Mouse (Mus musculus) adrenal gland, adult (tissue): Measurements from ENCODE around the gene 1810010H24Rik.
"Not testable (repeated sequence)": the region's sequence is repeated elsewhere in the genome, so short reads cannot be mapped to it uniquely, and the experiment has no call there.

Experiments used
- DNase-seq, 2 experiments: peaks; one replicate each; pipeline ENCODE4 v3.0.0; 2022 to 2023; ENCODE audit warnings: low spot score in 1 of 2; ENCODE audit not compliant: inconsistent age in 2 of 2

Gene 1810010H24Rik

GRCm38 (mm10) chr11:107012324-107013017 is 13.0 kb upstream of the 1810010H24Rik start:
- DNase-seq, result peak; percentile 99 to 100

GRCm38 (mm10) chr11:107014020-107014585 is 11.4 kb upstream of the 1810010H24Rik start:
- peak in 1 of 2 experiments; percentile 41 for DNase-seq

GRCm38 (mm10) chr11:107014597-107015309 is 10.7 kb upstream of the 1810010H24Rik start:
- peak; percentile 25 to 62 for DNase-seq

- not testable (repeated sequence) for DNase-seq
These were observed 9.8 kb upstream of the 1810010H24Rik start for GRCm38 (mm10) chr11:107015535-107016187.

- DNase-seq, result no peak
These were observed 8.6 kb upstream of the 1810010H24Rik start for GRCm38 (mm10) chr11:107016893-107017292.

- DNase-seq, result no peak
These were observed 8.1 kb upstream of the 1810010H24Rik start for GRCm38 (mm10) chr11:107017339-107017886.

- DNase-seq, result no peak
These were observed 6.9 kb upstream of the 1810010H24Rik start for GRCm38 (mm10) chr11:107018606-107019005.

- no peak for DNase-seq
These were observed 6.2 kb upstream of the 1810010H24Rik start for GRCm38 (mm10) chr11:107019318-107019717.

- not testable (repeated sequence) for DNase-seq
These were observed 5.8 kb upstream of the 1810010H24Rik start for GRCm38 (mm10) chr11:107019722-107020121.

GRCm38 (mm10) chr11:107022050-107022683 is 3.3 kb upstream of the 1810010H24Rik start:
- no peak for DNase-seq

GRCm38 (mm10) chr11:107024406-107024805 is 1.1 kb upstream of the 1810010H24Rik start:
- DNase-seq, result no peak

GRCm38 (mm10) chr11:107026554-107027430 is 1.3 kb downstream of the 1810010H24Rik start:
- no peak for DNase-seq

- DNase-seq, result peak; percentile 92 to 96
These were observed 2.2 kb downstream of the 1810010H24Rik start for GRCm38 (mm10) chr11:107027431-107028274.

- DNase-seq, result no peak
These were observed 2.8 kb downstream of the 1810010H24Rik start for GRCm38 (mm10) chr11:107028275-107028618.

- DNase-seq, result no peak
These were observed 3.3 kb downstream of the 1810010H24Rik start for GRCm38 (mm10) chr11:107028754-107029153.

GRCm38 (mm10) chr11:107029536-107029935 is 4.1 kb downstream of the 1810010H24Rik start:
- no peak for DNase-seq

GRCm38 (mm10) chr11:107031635-107032034 is 6.2 kb downstream of the 1810010H24Rik start:
- peak in 1 of 2 experiments; percentile 66 for DNase-seq

- no peak for DNase-seq
These were observed 8.8 kb downstream of the 1810010H24Rik start for GRCm38 (mm10) chr11:107034085-107034810.
